Mouse (Mus musculus) cerebellum, adult 11 months (tissue): Measurements from ENCODE around the gene Ap3b2.
A peak's percentile ranks its signal among the peaks of the same experiment; 100 is the strongest.

Experiments
- DNase-seq: peaks from one replicate; pipeline ENCODE4 v3.0.0; 2022

Gene Ap3b2

GRCm38 (mm10) chr7:81475221-81475620, 18.5 kb downstream of the Ap3b2 start:
- DNase-seq, result no peak

- DNase-seq, result no peak
Observed at GRCm38 (mm10) chr7:81464906-81465450, 28.7 kb downstream of the Ap3b2 start.

- DNase-seq, result no peak
Observed at GRCm38 (mm10) chr7:81464116-81464515, 29.6 kb downstream of the Ap3b2 start.

GRCm38 (mm10) chr7:81462815-81463214, 30.9 kb downstream of the Ap3b2 start:
- DNase-seq, result no peak

- DNase-seq, result peak; percentile 26
Observed at GRCm38 (mm10) chr7:81455155-81455651, 38.5 kb downstream of the Ap3b2 start, which contains the start of gene Cpeb1. Gene Cpeb1 (minus strand): TSS chr7:81455465.

GRCm38 (mm10) chr7:81454331-81455039, 39.2 kb downstream of the Ap3b2 start:
- peak; percentile 44 for DNase-seq

- DNase-seq, result peak; percentile 28
Observed at GRCm38 (mm10) chr7:81453443-81454274, 40.1 kb downstream of the Ap3b2 start.

GRCm38 (mm10) chr7:81452971-81453441, 40.7 kb downstream of the Ap3b2 start:
- DNase-seq, result no peak
